Mouse (Mus musculus): Measurements from ENCODE around the gene Cdh22. TPM values are rescaled to one million over a fixed set of nuclear protein-coding genes. Genes with fewer than 3 reads are reported as not detected.

Gene Cdh22
- total RNA-seq, 2 experiments from 2014 or later: 0.10 to 0.20 TPM

Other genes with a start within 250 kb of the Cdh22 start
- 10 to 100 TPM; 10.3 to 11.7 TPM for gene Ncoa5, start 200.0 kb downstream of the Cdh22 start, total RNA-seq (2021)
- under 1 TPM; 0.48 to 0.76 TPM for gene Cd40, start 179.2 kb downstream of the Cdh22 start, total RNA-seq (2021)
- not detected for gene 1700025C18Rik, start 144.1 kb downstream of the Cdh22 start, total RNA-seq (2021)
- gene Slc35c2, start 53.0 kb upstream of the Cdh22 start, total RNA-seq (2021): 10 to 100 TPM; 19.5 to 20.8 TPM
- gene Elmo2, start 91.6 kb upstream of the Cdh22 start, total RNA-seq (2021): 10 to 100 TPM; 12.2 to 14.5 TPM
- not detected for gene Zfp663, start 133.9 kb upstream of the Cdh22 start, total RNA-seq (2021)
- 1 to 10 TPM; 1.5 to 2.0 TPM for gene Zfp334, start 153.4 kb upstream of the Cdh22 start, total RNA-seq (2021)
- under 1 TPM in 1 of 2 experiments, not detected in 1; 0.08 TPM for gene Ocstamp, start 165.6 kb upstream of the Cdh22 start, total RNA-seq (2021)
- under 1 TPM in 1 of 2 experiments, not detected in 1; 0.27 TPM for gene Slc13a3, start 238.4 kb upstream of the Cdh22 start, total RNA-seq (2021)